Mouse (Mus musculus) lung, adult 18-20 months (tissue): ENCODE data around the gene Rassf2.

Source experiments
- DNase-seq, 2 experiments: peaks; one replicate each; pipeline ENCODE4 v3.0.0; 2022; ENCODE audit warnings: mixed read lengths in 2 of 2

Gene Rassf2

GRCm38 (mm10) chr2:131952961-131953538, 77.0 kb downstream of the Rassf2 start:
- peak in 1 of 2 experiments; percentile 42 for DNase-seq

- DNase-seq = no peak
Observed at GRCm38 (mm10) chr2:131952456-131952855, 77.6 kb downstream of the Rassf2 start.

GRCm38 (mm10) chr2:131950598-131951095, 79.4 kb downstream of the Rassf2 start, which contains the start of gene Prnd:
Gene Prnd (plus strand): TSS chr2:131950861.
- no peak for DNase-seq

- no peak for DNase-seq
Observed at GRCm38 (mm10) chr2:131949767-131950597, 80.1 kb downstream of the Rassf2 start.

GRCm38 (mm10) chr2:131948916-131949639, 81.0 kb downstream of the Rassf2 start:
- DNase-seq = no peak

- no peak for DNase-seq
Observed at GRCm38 (mm10) chr2:131948156-131948555, 81.9 kb downstream of the Rassf2 start.

GRCm38 (mm10) chr2:131946351-131946750, 83.7 kb downstream of the Rassf2 start:
- no peak for DNase-seq

- no peak for DNase-seq
Observed at GRCm38 (mm10) chr2:131945765-131946164, 84.3 kb downstream of the Rassf2 start.

- no peak for DNase-seq
Observed at GRCm38 (mm10) chr2:131945225-131945624, 84.8 kb downstream of the Rassf2 start.

- no peak for DNase-seq
Observed at GRCm38 (mm10) chr2:131944370-131944769, 85.7 kb downstream of the Rassf2 start.

- no peak for DNase-seq
Observed at GRCm38 (mm10) chr2:131941501-131941900, 88.6 kb downstream of the Rassf2 start.

GRCm38 (mm10) chr2:131940506-131940905, 89.6 kb downstream of the Rassf2 start:
- no peak for DNase-seq
